Mouse (Mus musculus) gastrocnemius, adult 2 months (tissue): ENCODE measurements around the gene Sh2d3c. TPM values are rescaled to one million over a fixed set of nuclear protein-coding genes. Genes with fewer than 3 reads are reported as not detected.

Experiments used
- DNase-seq: peaks from one replicate; pipeline ENCODE4 v3.0.0; 2022
- H3K27ac ChIP-seq: fragments of 200-600 bp; 2 replicates; pipeline ENCODE4 v1.8.1; 2022; ENCODE audit warnings: mild to moderate bottlenecking
- H3K4me3 ChIP-seq: fragments of 200-600 bp; 2 replicates; pipeline ENCODE4 v1.8.1; 2022; ENCODE audit warnings: mild to moderate bottlenecking, moderate library complexity
- CTCF ChIP-seq: fragments of 200-600 bp; IDR thresholded peaks from 2 replicates; pipeline ENCODE4 v1.8.1; 2022; ENCODE audit warnings: antibody characterized with exemption, mild to moderate bottlenecking, moderate library complexity
- intact Hi-C: fragments of 180-260 bp; cut with DNase I; formaldehyde crosslinking; loops from one replicate; pipeline ENCODE4 v1.15.1; 2025
- total RNA-seq, 2 experiments: library from RNA; stranded (reverse); gene quantifications; 2 replicates each; pipeline ENCODE4 v1.2.3; 2021

The Sh2d3c gene
- total RNA-seq, 2 experiments from 2014 or later, result 4.4 to 12.0 TPM

- Histone ChIP-seq H3K27ac (peak overlapping the region; percentile 96), H3K4me3 (no peak overlapping the region)
- TF ChIP-seq CTCF, result no peak
- intact Hi-C loops, result loop anchor here (1.0 kb wide), 2 partner anchors 42 to 142 kb away; partner anchors contain the start of gene Tor2a
- DNase-seq, result no peak
These were observed 5.8 kb upstream of the Sh2d3c start for GRCm38 (mm10) chr2:32714987-32715425.

GRCm38 (mm10) chr2:32718761-32719160 is 2.1 kb upstream of the Sh2d3c start:
- no peak overlapping the region for H3K4me3 ChIP-seq
- TF ChIP-seq CTCF, result no peak
- no peak overlapping the region for H3K27ac ChIP-seq
- intact Hi-C loops, result no loop called here
- DNase-seq, result no peak

- intact Hi-C loops, result no loop called here
- no peak for DNase-seq
- H3K4me3 ChIP-seq, result no peak overlapping the region
- no peak for TF ChIP-seq CTCF
- H3K27ac ChIP-seq, result no peak overlapping the region
These were observed 802 bp upstream of the Sh2d3c start for GRCm38 (mm10) chr2:32720053-32720452.

GRCm38 (mm10) chr2:32722046-32722445 is 1.2 kb downstream of the Sh2d3c start:
- no peak for DNase-seq
- H3K4me3 ChIP-seq, result no peak overlapping the region
- no peak overlapping the region for H3K27ac ChIP-seq
- intact Hi-C loops, result no loop called here
- TF ChIP-seq CTCF, result no peak

GRCm38 (mm10) chr2:32722581-32722980 is 1.7 kb downstream of the Sh2d3c start:
- no peak for TF ChIP-seq CTCF
- intact Hi-C loops, result no loop called here

GRCm38 (mm10) chr2:32724149-32724548 is 3.3 kb downstream of the Sh2d3c start:
- H3K27ac ChIP-seq, result no peak overlapping the region
- TF ChIP-seq CTCF, result no peak
- intact Hi-C loops, result no loop called here
- DNase-seq, result no peak
- H3K4me3 ChIP-seq, result no peak overlapping the region

More at GRCm38 (mm10) chr2:32722581-32722980, 1.7 kb downstream of the Sh2d3c start:
- Histone ChIP-seq H3K27ac (no peak overlapping the region), H3K4me3 (no peak overlapping the region)
- DNase-seq, result no peak

GRCm38 (mm10) chr2:32724832-32725790 is 4.3 kb downstream of the Sh2d3c start:
- no peak for DNase-seq
- no peak for TF ChIP-seq CTCF
- Histone ChIP-seq H3K4me3 (no peak overlapping the region), H3K27ac (no peak overlapping the region)
- intact Hi-C loops, result no loop called here

GRCm38 (mm10) chr2:32727435-32727834 is 6.6 kb downstream of the Sh2d3c start:
- peak overlapping the region; percentile 87 for H3K27ac ChIP-seq
- intact Hi-C loops, result no loop called here
- peak; percentile 95 for DNase-seq
- no peak for TF ChIP-seq CTCF
- peak overlapping the region; percentile 79 for H3K4me3 ChIP-seq

GRCm38 (mm10) chr2:32728463-32728862 is 7.6 kb downstream of the Sh2d3c start:
- peak; percentile 50 for DNase-seq
- no peak for TF ChIP-seq CTCF
- peak overlapping the region; percentile 79 for H3K4me3 ChIP-seq
- H3K27ac ChIP-seq, result peak overlapping the region; percentile 87
- intact Hi-C loops, result no loop called here

- intact Hi-C loops, result no loop called here
- Histone ChIP-seq H3K4me3 (peak overlapping the region; percentile 79), H3K27ac (peak overlapping the region; percentile 87)
- no peak for TF ChIP-seq CTCF
- no peak for DNase-seq
These were observed 8.7 kb downstream of the Sh2d3c start for GRCm38 (mm10) chr2:32729547-32729946.

GRCm38 (mm10) chr2:32730854-32731253 is 10.0 kb downstream of the Sh2d3c start:
- Histone ChIP-seq H3K27ac (peak overlapping the region; percentile 87), H3K4me3 (peak overlapping the region; percentile 79)
- intact Hi-C loops, result no loop called here
- DNase-seq, result no peak
- no peak for TF ChIP-seq CTCF

- intact Hi-C loops, result no loop called here
- TF ChIP-seq CTCF, result no peak
- Histone ChIP-seq H3K27ac (peak overlapping the region; percentile 87), H3K4me3 (peak overlapping the region; percentile 79)
- DNase-seq, result no peak
These were observed 11.1 kb downstream of the Sh2d3c start for GRCm38 (mm10) chr2:32731911-32732310.

- no peak for TF ChIP-seq CTCF
- intact Hi-C loops, result no loop called here
- no peak for DNase-seq
- Histone ChIP-seq H3K27ac (peak overlapping the region; percentile 87), H3K4me3 (peak overlapping the region; percentile 79)
These were observed 11.8 kb downstream of the Sh2d3c start for GRCm38 (mm10) chr2:32732695-32733094.
